Mouse (Mus musculus) testis, adult 2 months (tissue): ENCODE data around the gene Zfp503.

Experiments used
- CTCF ChIP-seq: fragments of 200-500 bp; IDR thresholded peaks from 2 replicates; pipeline ENCODE4 v1.5.1; 2012; ENCODE audit warnings: low read depth, mild to moderate bottlenecking, inconsistent platforms, low read length, moderate library complexity; ENCODE audit not compliant: control insufficient read depth, insufficient read depth, insufficient replicate concordance
- POLR2A ChIP-seq: fragments of 200-500 bp; IDR thresholded peaks from 2 replicates; pipeline ENCODE4 v1.6.1; 2012; ENCODE audit warnings: low read depth, mild to moderate bottlenecking, inconsistent platforms, low read length, moderate library complexity; ENCODE audit not compliant: control insufficient read depth

DNA sequence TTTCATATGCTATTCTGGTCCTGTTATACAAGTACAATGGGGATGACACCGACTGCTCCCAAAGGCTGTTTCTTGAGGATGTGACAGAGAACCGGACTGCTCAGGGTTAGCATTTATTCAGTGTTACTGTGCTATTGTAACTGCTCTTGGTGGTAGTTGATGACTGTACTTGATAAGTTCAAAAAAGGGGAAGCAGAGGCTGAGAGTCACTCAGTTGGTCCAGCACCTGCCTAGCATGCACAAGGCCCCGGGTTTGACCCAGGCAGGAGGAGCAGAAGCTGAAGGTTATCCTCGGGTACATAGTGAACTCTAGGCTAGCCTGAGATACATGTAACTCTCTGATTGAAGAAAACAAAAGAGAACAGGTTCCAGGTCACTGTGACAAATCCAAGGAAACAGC, 34.1 kb upstream of the Zfp503 start:
- TF ChIP-seq CTCF (no peak), POLR2A (no peak)
